Mouse (Mus musculus) right cerebral cortex, postnatal 4 days (tissue): ENCODE data around the gene Ankrd33b.
A peak's percentile ranks its signal among the peaks of the same experiment; 100 is the strongest.

Experiments used
- DNase-seq: peaks from one replicate; pipeline ENCODE4 v3.0.0-alpha.2; 2022

Gene Ankrd33b

DNA sequence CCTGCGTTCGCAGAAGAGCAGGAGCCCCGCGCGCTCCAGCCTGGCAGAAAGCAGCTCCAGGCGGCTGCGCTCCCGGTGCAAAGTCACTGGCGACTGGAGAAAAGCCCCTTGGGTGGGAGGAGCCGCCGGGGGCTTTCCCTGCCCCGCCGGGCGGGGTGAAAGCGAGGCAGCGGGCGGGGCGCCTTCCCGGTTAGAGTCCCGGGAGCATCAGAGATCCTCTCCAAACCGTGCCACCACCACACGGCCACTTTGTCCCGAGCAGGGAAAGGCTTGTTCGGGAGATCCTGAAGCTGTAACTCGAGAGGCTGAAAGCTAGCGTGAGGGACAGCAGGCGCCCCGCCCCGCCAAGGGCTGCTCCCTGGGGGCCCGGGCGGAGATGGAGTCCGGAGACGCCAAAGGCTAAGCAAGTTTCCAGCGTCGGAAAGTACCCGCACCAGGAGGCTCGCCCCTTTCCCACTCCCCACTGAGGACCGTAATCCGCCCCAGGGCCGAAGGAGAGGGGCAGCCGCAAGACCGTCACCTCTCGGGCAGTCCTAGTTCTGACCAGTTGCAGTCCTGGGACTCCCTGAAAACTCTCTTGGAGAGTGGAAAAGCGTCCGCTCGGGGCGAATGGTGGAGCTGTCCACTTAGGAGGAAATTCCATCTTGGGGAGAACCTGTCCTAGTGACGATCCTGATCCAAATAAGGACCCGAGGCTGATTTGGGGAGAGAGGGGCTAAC is at the start of gene Ankrd33b:
TSS of gene Ankrd33b (minus strand) at position 246 of the 720 bp plus-strand sequence.
- DNase-seq: peak; percentile 36

DNA sequence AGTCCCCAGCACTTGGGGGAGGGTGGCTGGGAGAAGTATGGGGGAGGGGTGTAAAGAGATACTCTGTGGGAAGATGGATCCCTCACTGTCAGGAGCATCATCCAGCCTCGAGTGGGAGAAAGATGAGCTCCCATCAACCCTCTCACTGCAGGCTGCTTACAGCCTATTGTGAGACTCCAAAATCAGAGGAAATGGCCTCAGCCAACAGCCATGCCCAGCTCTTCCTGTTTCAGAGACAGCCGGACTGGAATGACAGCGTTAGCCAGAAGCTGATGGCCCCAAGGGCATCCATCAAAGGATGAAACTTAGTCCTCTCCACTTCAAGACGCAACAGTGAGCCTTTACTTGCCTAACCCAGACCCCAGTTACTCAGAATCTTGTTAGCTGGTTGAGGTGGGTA is 47.7 kb upstream of the Ankrd33b start:
- DNase-seq: no peak

DNA sequence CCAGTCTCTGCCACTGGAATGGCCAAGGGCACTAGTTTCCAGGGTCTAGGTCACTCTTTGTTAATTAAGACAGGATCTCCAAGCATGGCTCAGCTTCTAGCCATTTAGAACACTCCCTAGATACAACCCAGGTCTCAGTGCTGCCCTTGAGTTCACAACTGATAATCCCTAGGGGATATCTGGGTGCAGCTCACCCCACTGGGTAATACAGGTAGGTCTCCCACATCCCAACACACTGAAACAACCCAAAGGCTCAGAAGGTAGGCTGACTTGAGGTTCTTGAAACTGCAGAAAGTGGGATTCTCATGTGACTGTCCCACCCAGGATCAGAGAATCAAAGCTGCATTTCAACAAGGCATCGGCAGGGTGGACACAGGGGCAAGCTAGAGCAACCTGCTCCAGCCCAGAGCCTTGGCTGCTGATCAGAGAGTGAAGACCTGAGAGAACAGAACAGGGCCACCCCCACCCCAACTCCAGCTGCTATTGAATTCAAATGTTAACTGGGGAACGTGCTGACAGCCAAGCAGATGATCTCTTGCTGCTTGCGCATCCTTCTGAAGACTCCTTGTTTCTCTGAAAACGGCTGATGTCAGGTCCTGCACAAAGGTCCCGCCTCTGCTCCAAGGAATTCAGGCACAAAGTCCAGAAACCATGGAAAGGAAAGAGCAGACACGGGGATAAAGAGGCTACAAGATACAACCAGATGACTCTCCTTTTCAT is 46.8 kb upstream of the Ankrd33b start:
- DNase-seq: no peak

DNA sequence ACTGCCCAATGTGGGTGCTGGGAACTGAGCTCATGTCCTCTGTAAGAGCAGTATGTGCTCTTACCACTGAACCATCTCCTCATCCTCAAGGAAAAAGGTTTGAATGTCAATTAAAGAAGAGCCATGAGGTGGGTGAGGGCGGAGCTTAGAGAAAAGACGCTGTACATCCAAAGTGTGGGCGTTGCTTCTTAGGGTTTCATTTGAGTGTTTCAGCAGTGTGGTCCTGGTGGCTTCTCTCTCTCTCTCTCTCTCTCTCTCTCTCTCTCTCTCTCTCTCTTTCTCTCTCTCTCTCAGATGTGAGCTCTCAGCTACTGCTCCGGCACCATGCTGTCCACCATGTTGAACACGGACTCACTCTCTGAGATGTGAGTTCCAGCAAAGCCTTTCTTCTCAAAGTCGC is 46.1 kb upstream of the Ankrd33b start:
- DNase-seq: no peak

DNA sequence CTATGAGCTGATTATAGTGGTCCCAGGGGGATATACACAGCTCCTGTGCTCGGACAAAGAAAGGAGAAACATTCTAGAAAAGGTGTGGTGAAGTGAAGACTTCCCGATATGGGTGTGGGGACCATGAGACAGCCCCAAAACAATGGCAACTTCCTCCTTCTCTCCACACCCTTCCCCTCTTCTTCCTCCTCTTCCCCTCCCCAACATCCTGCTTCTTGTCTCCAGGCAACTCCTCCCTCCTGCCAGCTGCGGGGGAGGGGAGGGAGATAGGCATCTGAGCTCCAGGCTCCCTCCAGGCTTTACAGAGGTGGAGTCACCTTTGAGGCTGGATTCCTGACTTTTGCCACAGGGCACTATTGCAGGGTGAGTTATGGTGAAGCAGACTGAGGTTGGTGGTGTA is 45.4 kb upstream of the Ankrd33b start:
- no peak for DNase-seq

DNA sequence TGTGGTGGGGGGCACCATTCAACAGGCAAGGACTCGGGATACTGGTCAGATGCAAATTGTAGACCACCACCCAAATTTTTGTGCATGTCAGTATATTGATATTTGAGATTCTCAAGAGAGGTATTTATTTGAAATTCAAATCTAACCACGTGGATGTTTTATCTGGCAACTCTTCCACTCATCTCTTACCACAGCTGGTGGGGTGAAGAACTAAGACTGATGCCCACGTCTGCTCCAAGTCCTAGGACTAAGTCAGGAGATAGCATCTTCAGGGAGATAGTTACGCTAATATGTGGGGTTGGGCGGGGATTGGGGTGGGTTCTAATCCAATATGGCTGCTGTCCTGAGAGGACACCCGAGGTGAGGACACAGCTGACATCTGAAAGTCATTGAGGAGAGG is 44.9 kb upstream of the Ankrd33b start:
- no peak for DNase-seq

- no peak for DNase-seq
Measured at GRCm38 (mm10) chr15:31407490-31407889, 40.0 kb upstream of the Ankrd33b start.

DNA sequence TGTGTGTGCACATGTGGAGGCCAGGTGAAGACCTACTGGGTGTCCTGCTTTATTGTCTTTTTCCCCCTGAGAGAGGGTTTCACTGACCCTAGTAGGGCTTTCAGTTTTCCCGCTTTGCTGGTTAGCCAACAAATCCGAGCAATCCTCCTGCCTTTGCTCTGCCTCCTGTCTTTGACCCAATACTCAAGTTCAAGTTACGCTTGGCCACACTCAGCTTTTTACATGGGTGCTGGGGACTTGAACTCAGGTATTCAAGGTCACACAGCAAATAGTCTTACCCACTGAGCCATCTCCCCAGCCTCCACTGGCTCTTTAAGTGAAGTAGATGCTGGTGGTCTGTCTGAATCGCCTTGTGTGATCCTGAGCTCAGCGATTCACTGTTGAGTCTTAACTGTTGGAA is 39.4 kb upstream of the Ankrd33b start:
- no peak for DNase-seq

DNA sequence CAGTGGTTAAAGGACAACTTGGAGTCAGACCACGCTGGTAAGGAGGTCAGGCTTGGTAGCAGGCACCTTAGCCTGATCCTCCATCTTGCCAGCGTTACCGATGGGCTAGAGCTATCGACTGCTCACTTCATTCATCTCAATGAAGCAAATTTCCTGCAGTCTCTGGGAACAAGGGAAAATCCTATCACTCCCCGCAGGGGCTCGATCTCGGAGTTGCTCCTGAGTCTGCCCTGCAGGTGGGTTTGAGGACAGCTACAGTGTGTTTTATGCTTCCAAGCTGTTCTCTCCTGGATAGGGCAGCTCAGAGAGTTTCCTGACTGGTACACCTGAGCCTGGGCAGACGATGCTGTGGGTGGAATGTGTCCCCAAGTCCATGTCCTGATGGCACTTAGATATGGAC is 36.8 kb upstream of the Ankrd33b start:
- no peak for DNase-seq

GRCm38 (mm10) chr15:31402200-31402892 is 34.8 kb upstream of the Ankrd33b start:
- no peak for DNase-seq

DNA sequence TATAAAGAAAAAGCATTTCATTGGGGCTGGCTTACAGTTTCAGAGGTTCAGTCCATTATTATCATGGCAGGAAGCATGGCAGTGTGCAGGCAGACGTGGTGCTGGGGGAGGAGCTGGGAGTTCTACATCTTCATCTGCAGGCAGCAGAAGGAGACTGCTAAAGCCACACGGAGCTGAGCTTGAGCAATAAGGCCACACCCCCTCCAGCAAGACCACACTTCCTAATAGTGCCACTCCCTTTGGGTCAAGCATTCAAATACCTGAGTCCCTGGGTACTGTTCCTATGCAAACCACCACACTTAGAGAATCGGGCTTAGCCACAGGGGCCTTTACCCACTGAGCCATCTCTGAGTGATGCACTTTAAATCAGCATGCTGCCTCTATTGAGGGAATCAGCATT is 33.4 kb upstream of the Ankrd33b start:
- no peak for DNase-seq

DNA sequence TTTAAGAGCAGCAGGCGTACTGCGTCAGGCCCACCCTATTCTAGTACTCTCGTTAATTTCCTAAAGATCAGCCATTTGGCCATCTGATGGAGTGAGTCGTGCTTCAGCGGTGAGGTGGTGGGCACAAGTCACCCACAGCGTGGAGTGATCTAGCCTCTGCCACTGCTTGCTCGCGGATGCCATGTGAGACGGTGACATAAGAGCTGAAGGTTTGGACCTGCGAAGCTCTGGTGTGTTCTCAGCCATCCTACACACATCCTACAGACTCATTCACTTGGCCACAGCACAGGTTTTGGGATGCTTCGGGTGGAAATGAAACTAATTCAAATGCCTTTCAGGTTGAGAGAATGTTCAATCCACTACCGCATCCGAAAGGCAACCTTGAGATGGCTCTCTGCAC is 31.2 kb upstream of the Ankrd33b start:
- no peak for DNase-seq

- no peak for DNase-seq
Measured at GRCm38 (mm10) chr15:31397379-31397778, 29.9 kb upstream of the Ankrd33b start.

DNA sequence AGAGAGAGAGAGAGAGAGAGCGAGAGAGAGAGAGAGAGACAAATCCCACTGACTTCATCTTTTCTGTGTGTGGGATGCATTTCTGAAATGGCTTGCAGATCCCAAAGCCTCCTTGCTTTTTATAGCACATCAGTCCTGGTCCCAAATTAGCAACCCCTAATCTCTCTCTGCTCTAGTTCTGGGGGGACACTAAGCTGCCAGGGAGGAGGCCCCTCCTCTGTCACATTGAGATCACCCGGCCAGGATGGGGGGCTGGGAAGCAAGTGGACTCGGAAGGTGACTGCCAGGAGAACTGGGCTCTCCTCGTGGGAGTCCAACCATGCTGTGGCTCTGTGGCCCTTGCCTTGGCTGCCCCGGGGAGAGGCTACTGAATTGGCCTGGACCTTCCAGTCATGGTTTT is 29.2 kb upstream of the Ankrd33b start:
- no peak for DNase-seq

DNA sequence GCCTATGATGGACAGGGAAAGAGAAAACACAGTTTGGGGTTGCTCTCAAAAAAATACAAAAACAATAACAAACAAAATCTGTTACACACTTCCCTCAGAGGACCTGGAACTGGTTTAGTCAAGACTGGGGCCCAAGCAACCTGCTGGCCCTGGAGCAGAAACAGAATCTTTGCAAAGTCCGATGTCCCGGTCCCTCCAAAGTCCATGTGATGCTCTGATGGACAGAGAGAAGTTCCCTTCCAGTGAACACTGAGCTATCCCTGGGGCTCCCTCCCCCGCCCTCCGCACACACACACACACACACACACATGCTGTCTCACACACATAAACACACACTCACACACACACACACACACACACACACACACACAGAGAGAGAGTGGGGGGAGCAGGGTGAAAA is 28.5 kb upstream of the Ankrd33b start:
- DNase-seq: no peak

GRCm38 (mm10) chr15:31393402-31393801 is 25.9 kb upstream of the Ankrd33b start:
- no peak for DNase-seq

GRCm38 (mm10) chr15:31392705-31393104 is 25.2 kb upstream of the Ankrd33b start:
- no peak for DNase-seq

GRCm38 (mm10) chr15:31392135-31392534 is 24.6 kb upstream of the Ankrd33b start:
- DNase-seq: no peak

GRCm38 (mm10) chr15:31381936-31382468 is 14.5 kb upstream of the Ankrd33b start:
- no peak for DNase-seq

DNA sequence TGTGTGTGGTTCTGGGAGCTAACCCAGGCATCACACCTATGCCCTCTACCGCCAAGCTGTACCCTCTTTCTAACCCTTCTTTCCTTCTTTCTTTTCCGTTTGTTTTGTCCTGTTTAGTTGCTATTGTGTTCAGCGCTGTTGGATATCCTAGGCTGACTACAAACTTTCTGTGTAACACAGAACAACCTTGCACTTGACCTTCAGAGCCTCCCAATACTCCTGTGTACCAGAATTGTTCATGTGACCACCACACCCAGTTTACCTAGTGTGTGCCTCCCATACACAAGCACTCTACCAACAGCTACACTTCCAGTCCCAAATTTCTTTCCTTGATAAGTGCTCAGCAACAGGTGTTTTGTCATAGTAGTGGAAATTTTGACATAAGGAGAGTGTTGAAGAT is 11.9 kb upstream of the Ankrd33b start:
- DNase-seq: no peak

DNA sequence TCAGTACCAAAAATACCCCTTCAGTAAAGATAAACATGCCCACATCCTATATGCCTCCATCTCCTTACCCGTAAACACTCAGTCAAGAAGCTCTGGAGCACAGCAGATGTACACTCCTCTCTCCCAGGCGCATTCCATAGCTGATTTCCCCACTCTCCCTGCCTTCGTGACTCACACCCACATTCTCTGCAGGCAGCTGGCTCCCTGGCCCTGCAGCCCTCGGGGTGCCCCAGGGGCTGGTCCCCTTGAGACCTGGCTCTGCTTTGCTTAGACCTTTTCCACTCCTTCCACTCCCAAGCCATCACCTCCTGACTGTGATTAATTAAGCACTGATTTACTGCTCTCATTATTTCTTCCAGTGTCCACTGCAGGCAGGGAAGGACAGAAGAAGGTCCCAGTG is 7.7 kb upstream of the Ankrd33b start:
- DNase-seq: no peak

GRCm38 (mm10) chr15:31369125-31369612 is 1.6 kb upstream of the Ankrd33b start:
- DNase-seq: no peak

GRCm38 (mm10) chr15:31368556-31368955 is 1.0 kb upstream of the Ankrd33b start:
- DNase-seq: no peak
